Mouse (Mus musculus) left cerebral cortex, postnatal 14 days (tissue): ENCODE measurements around the gene Pskh1. TPM values are rescaled to one million over a fixed set of nuclear protein-coding genes. Genes with fewer than 3 reads are reported as not detected.

Source experiments
- DNase-seq, 2 experiments: peaks; one replicate each; pipeline ENCODE4 v3.0.0; 2021 to 2022; ENCODE audit warnings: low spot score in 2 of 2, mixed read lengths in 1 of 2
- intact Hi-C: fragments of 180-260 bp; cut with DNase I; formaldehyde crosslinking; loops from one replicate; pipeline ENCODE4 v1.15.1; 2025
- total RNA-seq, 2 experiments: library from RNA; stranded (reverse); gene quantifications; 2 replicates each; pipeline ENCODE4 v1.2.3; 2021

Pskh1 gene
- total RNA-seq, 2 experiments from 2014 or later = 7.4 to 7.5 TPM

DNA sequence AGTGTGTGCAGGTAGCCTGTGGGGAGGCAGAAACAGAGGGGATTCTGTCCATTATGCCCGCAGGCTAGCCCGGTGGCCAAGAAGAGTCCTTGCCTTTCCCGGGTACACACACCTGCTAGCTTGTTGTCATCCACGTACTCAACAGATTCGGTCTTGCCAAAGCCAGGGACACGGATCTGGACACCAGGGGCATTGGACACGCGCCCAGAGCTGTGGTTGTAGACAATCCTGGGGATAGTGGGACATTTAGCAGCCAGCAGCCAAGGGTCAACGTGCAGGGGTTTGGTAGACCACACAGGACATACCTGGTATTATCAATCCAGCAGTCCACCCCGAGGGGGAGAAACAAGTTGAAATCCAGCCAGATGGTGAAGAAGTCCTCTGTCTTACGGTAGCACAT lies 41.8 kb downstream of the Pskh1 start:
- DNase-seq = no peak
- intact Hi-C loops = no loop called here

DNA sequence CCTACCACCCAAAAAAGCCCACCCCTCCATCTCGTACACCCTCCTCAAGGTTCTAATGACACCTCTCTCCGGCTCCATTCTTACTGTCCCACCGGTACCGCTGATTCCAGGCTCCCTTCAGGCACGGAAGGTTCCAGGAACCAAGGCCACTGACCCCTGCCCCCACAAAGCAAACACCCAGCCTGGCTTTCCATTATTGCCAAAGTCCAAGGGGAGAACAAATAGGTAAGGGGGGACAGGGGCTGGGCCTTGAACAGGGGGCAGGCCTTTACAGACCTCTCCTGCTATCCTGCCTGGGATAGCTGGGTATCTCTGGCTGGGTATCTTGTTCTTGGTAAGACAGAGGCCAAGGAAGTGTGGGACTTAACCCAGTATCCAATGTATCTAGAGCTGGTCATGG lies 42.3 kb downstream of the Pskh1 start:
- DNase-seq = no peak
- intact Hi-C loops = no loop called here

DNA sequence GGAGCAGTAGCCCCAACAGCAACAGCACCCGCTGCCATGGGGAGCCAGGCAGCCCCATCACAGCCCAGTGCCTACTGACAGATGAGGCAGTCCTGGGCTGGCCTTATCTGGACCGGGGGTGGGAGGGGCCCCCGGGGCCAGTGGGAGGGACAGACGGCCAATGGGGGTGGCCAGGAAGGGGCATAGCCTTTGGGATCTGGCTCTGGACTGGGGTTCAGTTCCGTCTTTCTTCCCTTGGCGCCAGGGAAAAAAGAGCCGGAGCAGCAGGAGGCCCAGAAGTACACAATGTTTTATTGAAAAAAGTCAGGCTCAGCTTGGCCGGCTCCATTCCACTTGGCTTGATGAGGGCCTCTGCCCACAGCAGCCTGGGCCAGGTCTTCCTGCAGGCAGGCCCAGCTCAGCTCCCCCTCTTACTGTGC lies 43.1 kb downstream of the Pskh1 start, which contains the start of gene Lcat:
Gene Lcat (minus strand): TSS at position 62 of the 419 bp plus-strand sequence.
- no peak for DNase-seq
- intact Hi-C loops = no loop called here

DNA sequence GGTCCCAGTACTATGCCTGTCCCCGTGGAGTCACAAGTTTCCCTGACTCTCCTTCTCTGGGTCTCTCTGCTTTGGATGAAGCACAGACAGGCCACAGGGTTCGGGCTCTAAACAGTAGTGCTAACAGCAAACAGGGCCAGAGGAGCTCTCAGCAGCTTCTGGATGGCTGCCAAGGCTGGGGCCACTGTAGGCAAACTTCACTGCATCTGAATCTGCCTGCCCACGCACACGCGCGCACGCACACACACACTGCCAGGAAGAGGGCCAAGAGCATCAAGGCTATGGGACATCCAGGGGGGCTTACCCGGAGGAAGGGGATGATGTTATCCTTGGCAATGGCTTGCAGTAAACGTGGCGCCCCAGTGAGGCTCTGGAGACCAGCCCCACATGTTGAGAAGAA lies 49.1 kb downstream of the Pskh1 start:
- intact Hi-C loops = no loop called here
- peak; percentile 73 to 80 for DNase-seq

DNA sequence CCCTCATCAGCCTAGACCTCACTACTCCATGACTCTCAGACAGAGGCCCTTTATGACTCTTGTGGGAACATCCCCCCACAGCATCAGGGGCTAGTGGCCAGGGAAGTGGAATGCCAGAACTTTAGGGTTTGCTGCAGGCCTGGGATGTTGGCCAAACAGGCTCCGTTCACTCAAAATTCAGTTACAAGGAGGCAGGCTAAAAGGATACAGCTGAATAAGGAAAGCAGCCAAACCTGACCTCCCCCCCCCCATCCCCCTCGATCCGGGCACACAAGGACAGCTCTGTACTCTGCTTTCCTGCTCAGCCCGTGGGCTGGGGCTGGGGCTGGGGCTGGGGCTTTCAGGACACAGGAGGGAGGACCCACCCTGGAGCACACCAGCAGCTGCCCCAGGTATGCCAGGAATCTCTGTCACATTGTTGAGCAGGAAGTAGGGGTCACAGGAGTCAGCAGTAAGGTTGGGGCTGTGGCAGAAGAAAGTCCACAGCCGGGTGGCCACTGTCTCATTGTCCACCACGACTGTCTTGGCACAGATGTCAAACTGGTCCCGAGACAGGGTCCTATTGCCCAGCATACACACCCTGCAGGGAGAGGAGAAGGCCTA lies 50.9 kb downstream of the Pskh1 start:
- intact Hi-C loops = no loop called here
- DNase-seq = peak; percentile 50 to 57

DNA sequence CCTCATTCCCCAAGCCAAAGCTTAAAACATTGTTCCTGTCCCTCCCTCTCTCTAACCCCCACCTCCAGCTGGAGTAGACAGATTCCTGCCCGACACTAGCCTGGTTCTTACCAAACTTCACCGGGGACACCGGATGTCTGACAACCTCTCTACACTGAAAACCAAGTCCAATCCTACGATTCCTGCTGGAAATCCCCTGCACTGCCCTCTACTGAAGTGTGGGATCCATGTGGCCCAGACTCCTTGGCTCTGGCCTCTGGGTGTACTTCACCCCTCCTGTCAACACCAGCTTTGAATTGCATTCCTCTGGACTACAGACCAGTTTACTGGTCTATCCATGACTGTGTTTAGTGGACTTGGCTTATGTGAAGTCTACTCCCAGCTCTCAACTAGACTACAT lies 56.3 kb downstream of the Pskh1 start:
- intact Hi-C loops = no loop called here
- no peak for DNase-seq

DNA sequence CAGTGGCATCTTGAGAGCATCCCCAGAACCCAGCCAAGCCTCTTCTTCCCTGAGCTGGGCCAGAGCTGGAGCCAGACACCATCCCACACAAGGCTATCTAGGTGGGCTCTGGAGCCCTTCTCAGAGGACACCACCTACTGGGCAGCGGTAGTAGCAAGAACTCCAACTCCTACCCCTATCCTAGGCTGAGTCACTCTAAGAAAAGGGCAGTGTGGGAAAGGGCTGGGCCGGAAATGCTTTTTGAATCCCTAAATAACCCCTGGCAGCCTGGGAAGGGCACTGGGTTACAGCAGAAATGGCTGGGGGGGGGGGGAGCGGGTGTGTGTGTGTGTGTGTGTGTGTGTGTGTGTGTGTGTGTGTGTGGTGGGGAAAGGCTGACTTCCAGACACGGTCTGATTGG lies 57.6 kb downstream of the Pskh1 start:
- no peak for DNase-seq
- intact Hi-C loops = no loop called here

DNA sequence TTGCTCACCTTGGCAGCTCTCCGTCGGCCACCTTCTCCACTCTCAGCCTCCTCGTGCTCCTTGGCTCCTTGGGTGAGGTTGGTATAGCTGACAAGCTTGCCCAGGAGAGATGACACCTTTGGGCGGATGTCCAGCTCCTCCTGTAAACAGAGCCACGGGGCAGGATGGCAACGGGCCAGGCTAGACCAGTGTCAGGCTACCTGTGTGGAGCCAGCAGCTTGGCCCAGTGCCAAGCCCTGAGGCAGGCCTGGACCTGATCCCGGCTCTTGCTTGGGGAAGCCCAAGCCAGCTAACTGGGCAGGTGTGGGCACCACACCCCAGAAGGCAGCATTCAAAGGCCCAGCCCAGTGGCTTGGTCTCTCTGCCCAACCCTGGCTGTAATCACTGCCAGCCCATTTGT lies 59.1 kb downstream of the Pskh1 start:
- intact Hi-C loops = no loop called here
- DNase-seq = no peak

DNA sequence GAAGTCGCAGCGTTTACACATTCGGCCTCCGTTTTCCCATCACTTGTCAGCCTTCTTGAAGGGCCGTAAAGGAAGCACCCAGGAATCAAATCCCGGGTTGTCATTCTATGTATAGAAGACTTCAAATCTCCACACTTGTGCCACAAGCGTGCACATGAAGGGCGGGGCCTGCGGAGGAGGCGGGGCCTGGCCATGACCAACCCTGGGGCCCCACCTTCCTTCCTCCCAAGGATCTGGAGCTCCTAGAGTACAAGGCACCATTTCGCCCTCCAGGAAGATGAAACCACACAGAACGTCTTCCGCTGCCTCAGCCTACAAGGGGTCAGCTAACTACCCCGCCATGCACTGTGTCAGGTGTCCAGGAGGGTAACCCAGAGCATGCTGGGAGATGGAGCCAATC lies 60.9 kb downstream of the Pskh1 start:
- DNase-seq = no peak
- intact Hi-C loops = no loop called here

DNA sequence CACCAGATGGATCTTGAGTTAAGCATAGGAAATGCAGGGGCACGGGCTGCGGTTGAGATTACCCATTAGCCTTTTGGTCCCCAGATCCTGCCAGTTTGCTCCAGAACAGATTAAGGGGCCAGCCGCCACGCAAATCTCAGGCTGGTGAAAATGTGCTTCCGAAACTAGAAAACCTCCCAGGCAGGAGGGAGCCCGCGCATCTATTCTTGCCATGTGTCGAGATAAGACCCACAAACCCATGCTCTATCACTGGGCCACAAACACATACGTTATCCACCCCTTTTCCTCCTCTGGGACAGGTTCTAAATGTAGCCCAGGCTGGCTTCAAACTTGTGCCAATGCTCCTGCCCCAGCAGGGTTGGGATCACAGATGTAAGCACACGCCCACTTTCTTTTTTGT lies 61.3 kb downstream of the Pskh1 start:
- intact Hi-C loops = no loop called here
- DNase-seq = no peak

DNA sequence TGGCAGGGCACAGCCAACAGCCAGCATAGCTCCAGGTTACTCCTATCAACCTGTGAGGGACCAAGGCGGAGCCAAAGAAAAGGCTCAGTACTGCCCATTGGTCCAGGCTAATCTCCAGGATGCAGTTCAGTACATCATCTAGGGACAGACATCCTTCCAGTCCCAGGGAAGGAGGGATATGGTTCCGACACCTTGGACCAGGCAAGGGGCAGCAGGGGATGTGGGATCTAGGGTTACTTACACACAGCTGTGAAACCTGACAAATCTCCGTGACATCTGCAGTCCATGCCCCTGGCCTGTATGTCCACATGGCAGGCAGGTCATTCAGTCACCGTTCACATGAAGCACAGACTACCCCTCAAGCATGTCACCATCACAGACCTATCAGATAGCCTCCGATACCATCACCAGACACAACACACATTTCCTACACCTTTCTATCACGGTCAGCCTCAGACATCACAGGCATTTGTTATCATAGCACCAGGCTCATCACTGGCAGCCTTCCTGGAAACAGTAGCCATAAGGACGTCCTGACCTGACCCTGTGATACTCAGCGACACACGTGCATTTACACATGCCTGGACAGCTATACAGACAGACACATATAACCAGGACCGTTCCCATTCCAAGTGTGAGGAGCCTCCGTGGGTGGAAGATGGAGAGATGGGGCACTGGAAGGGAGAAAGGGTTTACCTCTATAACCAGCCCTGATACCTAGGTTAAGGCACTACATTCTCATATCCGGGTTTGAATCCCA lies 64.4 kb downstream of the Pskh1 start:
- intact Hi-C loops = no loop called here

DNA sequence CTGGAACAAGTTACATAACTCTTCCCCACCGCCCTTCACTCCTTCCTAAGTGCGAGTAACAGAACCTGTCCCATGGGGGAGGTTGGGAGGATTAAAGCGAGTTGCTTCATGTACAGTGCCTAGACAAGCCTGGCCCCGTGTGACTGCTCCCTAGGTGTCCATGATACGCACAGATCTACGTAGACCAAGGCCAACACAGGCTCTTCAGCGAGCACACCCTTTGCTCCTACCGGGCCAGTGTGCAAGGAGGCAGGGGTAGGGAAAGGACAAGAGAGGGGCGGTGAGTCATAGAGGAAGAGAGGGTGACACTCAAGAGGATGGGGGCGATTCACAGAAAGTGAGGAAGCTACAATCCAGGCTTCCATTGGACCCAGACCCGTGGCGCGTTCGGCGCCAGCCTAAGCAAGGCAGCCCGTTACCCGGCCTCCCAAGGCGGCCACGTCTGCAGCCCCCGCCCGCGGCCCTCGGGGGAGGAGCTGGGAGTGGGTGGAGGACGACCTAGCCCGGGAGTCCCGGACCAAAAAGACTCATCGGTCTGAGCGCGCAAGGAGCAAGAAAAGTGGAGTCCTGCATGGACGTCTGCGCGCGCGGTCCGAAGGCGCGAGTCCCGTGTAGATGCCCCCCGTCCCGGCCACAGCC lies 65.1 kb downstream of the Pskh1 start:
- intact Hi-C loops = no loop called here
- DNase-seq = no peak

More for the DNA sequence above, 64.4 kb downstream of the Pskh1 start:
- no peak for DNase-seq

DNA sequence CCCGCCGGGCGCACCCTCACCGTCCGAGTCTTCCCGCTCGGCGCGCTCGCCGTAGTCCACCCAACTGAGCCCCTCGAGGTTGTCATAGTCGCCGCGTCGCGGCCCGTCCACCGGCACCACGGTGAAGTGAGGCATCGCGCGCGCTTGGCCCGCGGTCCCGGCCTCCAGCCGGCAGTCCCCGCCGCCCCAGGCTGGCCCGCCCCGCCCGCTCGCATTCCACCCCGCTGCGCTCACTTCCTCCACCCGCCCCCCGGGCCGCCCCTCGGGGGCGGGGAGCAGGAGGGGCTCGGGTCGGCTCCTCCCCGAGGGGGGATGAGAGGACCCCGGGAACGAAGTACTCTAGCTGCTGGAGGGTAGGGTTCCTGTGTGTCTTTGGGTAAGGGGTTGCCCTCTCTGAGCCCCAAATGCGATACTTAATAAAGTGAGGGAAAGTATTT lies 65.7 kb downstream of the Pskh1 start, which contains the start of gene Slc12a4:
Gene Slc12a4 (minus strand): TSS at position 193 of the 437 bp plus-strand sequence.
- peak in 1 of 2 experiments; percentile 27 for DNase-seq
- intact Hi-C loops = no loop called here

DNA sequence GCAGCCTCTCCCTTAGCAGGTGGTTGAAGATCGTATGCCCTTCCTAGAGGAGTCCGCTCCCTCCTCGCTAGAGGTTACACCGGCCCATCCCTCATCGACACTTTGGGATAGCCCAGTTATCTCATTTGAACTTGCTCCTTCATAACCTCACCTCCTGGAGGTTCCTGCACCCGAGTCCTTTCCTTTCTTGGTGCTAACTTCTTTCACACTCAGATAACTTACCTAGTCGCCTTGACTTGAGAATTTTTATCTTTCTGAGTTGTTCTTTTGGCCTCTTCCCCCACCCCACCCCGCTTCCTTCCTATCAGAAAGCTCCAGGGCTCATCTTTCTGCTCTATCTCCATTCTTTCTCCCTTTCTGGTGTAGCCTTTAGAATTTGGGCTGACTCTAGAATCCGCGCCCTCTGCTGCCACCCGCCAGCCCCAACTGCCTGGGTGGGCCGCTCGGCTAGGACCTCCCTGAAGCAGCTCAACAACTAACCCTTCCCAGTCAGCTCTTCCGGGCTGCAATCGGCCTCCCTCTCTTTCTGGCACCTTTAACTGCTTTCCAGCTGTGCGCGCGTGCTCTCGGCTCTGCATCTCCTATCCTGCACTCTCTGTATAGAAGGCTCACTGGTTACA lies 66.6 kb downstream of the Pskh1 start:
- intact Hi-C loops = no loop called here
- no peak for DNase-seq

DNA sequence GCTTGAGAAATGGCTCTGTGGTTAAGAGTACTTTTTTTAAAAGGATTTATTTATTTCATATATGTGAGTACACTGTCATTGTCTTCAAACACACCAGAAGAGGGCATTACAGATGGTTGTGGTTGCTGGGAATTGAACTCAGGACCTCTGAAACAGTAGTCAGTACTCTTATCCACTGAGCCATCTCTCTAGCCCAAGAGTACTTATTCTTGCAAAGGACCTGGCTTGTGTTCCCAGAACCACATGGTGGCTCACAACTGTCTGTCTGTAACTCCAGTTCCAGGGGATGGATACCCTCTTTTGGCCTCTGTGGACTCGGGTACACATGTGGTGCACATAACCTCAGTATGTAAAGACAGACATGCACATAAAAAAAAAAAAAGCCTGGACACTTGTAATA lies 69.1 kb downstream of the Pskh1 start:
- DNase-seq = no peak
- intact Hi-C loops = no loop called here

DNA sequence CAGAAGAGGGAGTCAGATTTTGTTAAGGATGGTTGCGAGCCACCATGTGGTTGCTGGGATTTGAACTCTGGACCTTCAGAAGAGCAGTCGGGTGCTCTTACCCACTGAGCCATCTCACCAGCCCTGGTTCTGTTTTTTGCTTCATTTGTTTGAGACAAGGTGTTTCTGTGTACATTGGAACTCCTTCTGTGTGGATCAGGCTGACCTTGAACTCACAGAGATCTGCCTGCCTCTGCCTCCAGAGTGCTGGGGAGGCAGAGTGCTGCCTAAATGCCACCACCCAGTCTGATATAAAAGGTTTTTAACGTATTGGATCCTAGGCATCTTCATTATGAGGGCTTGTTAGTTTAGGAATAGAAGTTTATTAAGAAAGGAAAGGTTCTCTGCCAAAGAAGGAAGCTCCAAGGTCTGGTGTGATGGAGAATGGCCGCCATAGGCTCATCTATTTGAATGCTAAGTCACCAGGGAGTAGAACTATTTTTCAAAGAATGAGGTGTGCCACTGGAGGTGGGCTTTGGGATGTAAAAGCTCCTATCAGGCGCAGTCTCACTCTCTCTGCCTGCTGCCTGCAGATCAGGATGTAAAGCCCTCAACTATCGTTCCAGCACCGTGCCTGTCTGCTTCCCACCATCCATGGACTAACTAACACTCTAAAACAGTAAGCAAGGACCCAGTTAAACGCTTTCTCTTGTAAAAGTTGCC lies 70.9 kb downstream of the Pskh1 start:
- intact Hi-C loops = no loop called here
- DNase-seq = no peak

DNA sequence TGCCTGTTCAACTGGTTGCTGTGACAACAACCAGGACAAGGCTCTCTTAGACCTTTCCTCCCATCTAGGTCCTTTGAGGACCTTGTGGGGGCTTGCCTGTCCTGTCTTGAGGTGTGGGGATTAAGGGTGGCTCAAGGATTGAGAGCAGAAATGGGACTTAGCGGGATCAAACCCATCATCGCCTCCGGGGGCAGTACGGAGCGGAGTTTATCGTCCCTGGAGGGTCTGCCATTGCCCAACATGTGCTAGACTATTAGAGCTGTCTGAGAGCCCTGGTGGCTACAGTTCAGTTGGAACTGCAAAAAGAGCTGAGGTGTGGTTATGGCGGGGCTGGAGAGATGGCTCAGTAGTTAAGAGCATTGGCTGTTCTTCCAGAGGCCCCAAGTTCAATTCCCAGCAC lies 75.1 kb downstream of the Pskh1 start:
- no peak for DNase-seq
- intact Hi-C loops = no loop called here

DNA sequence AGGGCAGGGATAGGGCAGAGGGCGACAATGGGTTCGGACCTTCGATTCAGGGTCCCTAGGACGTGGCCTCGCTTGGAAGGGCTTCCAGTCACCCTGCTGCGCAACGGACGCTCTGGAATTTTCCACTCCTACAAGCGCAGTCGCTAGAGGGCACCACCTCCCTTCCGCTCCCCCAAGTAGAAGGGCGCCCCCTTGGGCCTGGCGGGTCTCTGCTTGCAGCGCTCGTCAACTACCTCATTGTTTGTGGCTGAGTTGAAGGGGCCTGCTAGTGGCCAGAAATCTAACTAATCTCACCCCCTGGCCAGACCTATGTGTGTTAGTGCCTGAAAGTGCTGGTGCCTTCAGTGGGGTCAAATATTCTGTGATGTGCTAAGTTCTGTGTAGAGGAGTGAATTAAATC lies 79.1 kb downstream of the Pskh1 start, which contains the start of gene Dpep3:
Gene Dpep3 (minus strand): TSS at position 105 of the 400 bp plus-strand sequence.
- no peak for DNase-seq
- intact Hi-C loops = no loop called here

DNA sequence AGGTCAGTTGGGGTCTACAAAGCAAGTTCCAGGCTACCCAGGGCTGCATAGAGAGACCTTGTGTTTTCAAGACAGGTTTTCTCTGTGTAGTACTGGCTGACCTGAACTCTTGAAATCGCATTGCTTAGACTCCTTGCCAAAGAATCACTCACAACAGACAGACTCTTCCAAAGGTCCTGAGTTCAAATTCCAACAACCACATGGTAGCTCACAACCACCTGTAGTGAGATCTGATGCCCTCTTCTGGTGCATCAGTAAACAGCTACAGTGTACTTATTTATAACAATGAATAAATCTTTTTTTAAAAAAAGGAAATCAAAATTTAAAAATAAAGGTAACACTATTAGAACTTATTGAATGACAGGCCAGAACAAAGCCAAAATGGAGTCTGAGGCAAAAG lies 80.9 kb downstream of the Pskh1 start:
- DNase-seq = no peak

More for the DNA sequence above, 80.9 kb downstream of the Pskh1 start:
- intact Hi-C loops = no loop called here
